Mouse (Mus musculus) midbrain, embryonic 11.5 days (tissue): ENCODE measurements around the gene Speg. TPM values are rescaled to one million over a fixed set of nuclear protein-coding genes. Genes with fewer than 3 reads are reported as not detected.

ENCODE experiments used
- polyA plus RNA-seq: library from polyadenylated mRNA; unstranded; fragments of >200 nt; fragmentation: Nextera tagmentation; extraction: Ambion mirVana; gene quantifications from 2 replicates; pipeline ENCODE4 v1.2.1, GENCODE M21; 2014

Speg gene
- polyA plus RNA-seq, 1 experiment from 2014 or later = 15.2 TPM

Other genes starting within 250 kb of the Speg start
- gene Slc23a3, start 241.4 kb upstream of the Speg start, polyA plus RNA-seq = not detected in 2 replicates
- gene Cnppd1, start 232.6 kb upstream of the Speg start, polyA plus RNA-seq = 45.5 and 49.8 TPM in 2 replicates
- gene Retreg2, start 232.5 kb upstream of the Speg start, polyA plus RNA-seq = 55.1 and 58.3 TPM in 2 replicates
- gene Zfand2b, start 206.7 kb upstream of the Speg start, polyA plus RNA-seq = 30.1 and 33.6 TPM in 2 replicates
- gene Abcb6, start 194.9 kb upstream of the Speg start, polyA plus RNA-seq = 25.3 and 29.2 TPM in 2 replicates
- 14.3 and 14.4 TPM in 2 replicates for gene Ankzf1, start 183.1 kb upstream of the Speg start, polyA plus RNA-seq
- gene Atg9a, start 183.1 kb upstream of the Speg start, polyA plus RNA-seq = 17.3 and 18.8 TPM in 2 replicates
- 18.3 and 19.4 TPM in 2 replicates for gene Glb1l, start 164.5 kb upstream of the Speg start, polyA plus RNA-seq
- 110 and 116 TPM in 2 replicates for gene Stk16, start 164.5 kb upstream of the Speg start, polyA plus RNA-seq
- 7.9 and 9.6 TPM in 2 replicates for gene Tuba4a, start 155.4 kb upstream of the Speg start, polyA plus RNA-seq
- gene A630095N17Rik, start 143.2 kb upstream of the Speg start, polyA plus RNA-seq = not detected in 2 replicates
- gene Dnajb2, start 138.9 kb upstream of the Speg start, polyA plus RNA-seq = 15.9 and 18.1 TPM in 2 replicates
- gene Ptprn, start 110.8 kb upstream of the Speg start, polyA plus RNA-seq = 4.2 and 4.4 TPM in 2 replicates
- 28.5 and 34.8 TPM in 2 replicates for gene Resp18, start 96.9 kb upstream of the Speg start, polyA plus RNA-seq
- gene Dnpep, start 57.3 kb upstream of the Speg start, polyA plus RNA-seq = 149 TPM in 2 replicates
- gene Des, start 15.0 kb upstream of the Speg start, polyA plus RNA-seq = 0.52 and 0.68 TPM in 2 replicates
- 56.1 and 56.4 TPM in 2 replicates for gene Gmppa, start 60.6 kb downstream of the Speg start, polyA plus RNA-seq
- gene Asic4, start 75.1 kb downstream of the Speg start, polyA plus RNA-seq = 4.6 and 5.9 TPM in 2 replicates
- 15.2 and 20.8 TPM in 2 replicates for gene Chpf, start 104.0 kb downstream of the Speg start, polyA plus RNA-seq
- 11.6 and 13.0 TPM in 2 replicates for gene Tmem198, start 104.2 kb downstream of the Speg start, polyA plus RNA-seq
- gene Obsl1, start 131.2 kb downstream of the Speg start, polyA plus RNA-seq = 31.0 and 33.2 TPM in 2 replicates
- 1.3 and 1.6 TPM in 2 replicates for gene Inha, start 131.8 kb downstream of the Speg start, polyA plus RNA-seq
- gene Stk11ip, start 146.2 kb downstream of the Speg start, polyA plus RNA-seq = 12.3 and 15.7 TPM in 2 replicates
- 6.5 and 7.2 TPM in 2 replicates for gene Slc4a3, start 171.0 kb downstream of the Speg start, polyA plus RNA-seq